Mouse (Mus musculus): ENCODE measurements around the gene Psmc1. TPM values are rescaled to one million over a fixed set of nuclear protein-coding genes. Genes with fewer than 3 reads are reported as not detected.

The Psmc1 gene
- 302 and 304 TPM in 2 replicates for polyA plus RNA-seq (2015; fragmentation: Nextera tagmentation; extraction: Ambion mirVana)

- peak; percentile 80 for ATAC-seq (replicated peaks; ENCODE audit: low FRiP score)
- Histone ChIP-seq H3K4me1 (peaks cover 26% of the 10 kb centered on the region), H3K9me3 (replicated peaks) (no peaks in the 10 kb centered on the region), H3K4me3 (replicated peaks) (peak within 1 kb of the TSS; percentile 94), H3K27ac (peak within 1 kb of the TSS; percentile 93), H3K4me2 (peak within 1 kb of the TSS; percentile 81), H3K9ac (peak within 1 kb of the TSS; percentile 96), H3K36me3 (peaks cover 32% of the 10 kb centered on the region), H3K27me3 (0 out of 2 replicates have a peak, but pooled peaks cover under 1% of the 10 kb centered on the region)
- WGBS = under 1% methylated on average over 58 of the region's 58 CpGs
Observed at GRCm38 (mm10) chr12:100109986-100110696, at the start of gene Psmc1. Gene Psmc1 (plus strand): TSS chr12:100110154.

- WGBS = 86% methylated on average over 10 of the region's 10 CpGs
- no peak overlapping the region for H3K4me2 ChIP-seq
- no peaks in the 10 kb centered on the region for H3K9me3 ChIP-seq (replicated peaks)
- H3K4me1 ChIP-seq = no peaks in the 10 kb centered on the region
- H3K9ac ChIP-seq = no peak overlapping the region
- H3K36me3 ChIP-seq = no peaks in the 10 kb centered on the region
- H3K27ac ChIP-seq = no peak overlapping the region
- no peaks in the 10 kb centered on the region for H3K27me3 ChIP-seq
- no peak overlapping the region for H3K4me3 ChIP-seq (replicated peaks)
- no peak for ATAC-seq (replicated peaks; ENCODE audit: low FRiP score)
Observed at GRCm38 (mm10) chr12:100061071-100061470, 48.9 kb upstream of the Psmc1 start.

GRCm38 (mm10) chr12:100061826-100062225 lies 48.1 kb upstream of the Psmc1 start:
- H3K4me3 ChIP-seq (replicated peaks) = no peak overlapping the region
- no peak overlapping the region for H3K27ac ChIP-seq
- no peak for ATAC-seq (replicated peaks; ENCODE audit: low FRiP score)
- no peaks in the 10 kb centered on the region for H3K9me3 ChIP-seq (replicated peaks)
- H3K27me3 ChIP-seq = no peaks in the 10 kb centered on the region
- H3K4me1 ChIP-seq = no peaks in the 10 kb centered on the region
- H3K4me2 ChIP-seq = no peak overlapping the region
- no peaks in the 10 kb centered on the region for H3K36me3 ChIP-seq
- H3K9ac ChIP-seq = no peak overlapping the region

- Histone ChIP-seq H3K36me3 (no peaks in the 10 kb centered on the region), H3K27me3 (no peaks in the 10 kb centered on the region), H3K4me3 (replicated peaks) (no peak overlapping the region), H3K9me3 (replicated peaks) (no peaks in the 10 kb centered on the region), H3K4me2 (no peak overlapping the region), H3K4me1 (no peaks in the 10 kb centered on the region), H3K9ac (no peak overlapping the region), H3K27ac (no peak overlapping the region)
- 76% methylated on average over 3 of the region's 3 CpGs for WGBS
- ATAC-seq (replicated peaks; ENCODE audit: low FRiP score) = no peak
Observed at GRCm38 (mm10) chr12:100062584-100062983, 47.4 kb upstream of the Psmc1 start.

GRCm38 (mm10) chr12:100065109-100065508 lies 44.8 kb upstream of the Psmc1 start:
- Histone ChIP-seq H3K9ac (no peak overlapping the region), H3K4me3 (replicated peaks) (no peak overlapping the region), H3K27ac (no peak overlapping the region), H3K4me1 (no peaks in the 10 kb centered on the region), H3K36me3 (no peaks in the 10 kb centered on the region), H3K27me3 (no peaks in the 10 kb centered on the region), H3K4me2 (no peak overlapping the region), H3K9me3 (replicated peaks) (no peaks in the 10 kb centered on the region)
- no peak for ATAC-seq (replicated peaks; ENCODE audit: low FRiP score)
- WGBS = 79% methylated on average over 3 of the region's 3 CpGs

- Histone ChIP-seq H3K4me1 (no peaks in the 10 kb centered on the region), H3K36me3 (no peaks in the 10 kb centered on the region), H3K27ac (no peak overlapping the region), H3K9me3 (replicated peaks) (no peaks in the 10 kb centered on the region), H3K4me2 (no peak overlapping the region), H3K27me3 (no peaks in the 10 kb centered on the region), H3K4me3 (replicated peaks) (no peak overlapping the region), H3K9ac (no peak overlapping the region)
- no peak for ATAC-seq (replicated peaks; ENCODE audit: low FRiP score)
- WGBS = 89% methylated on average over 5 of the region's 5 CpGs
Observed at GRCm38 (mm10) chr12:100067477-100067876, 42.5 kb upstream of the Psmc1 start.

- H3K9ac ChIP-seq = no peak overlapping the region
- no peaks in the 10 kb centered on the region for H3K4me1 ChIP-seq
- H3K4me2 ChIP-seq = no peak overlapping the region
- no peak for ATAC-seq (replicated peaks; ENCODE audit: low FRiP score)
- no peaks in the 10 kb centered on the region for H3K27me3 ChIP-seq
- 68% methylated on average over 4 of the region's 4 CpGs for WGBS
- no peaks in the 10 kb centered on the region for H3K9me3 ChIP-seq (replicated peaks)
- H3K27ac ChIP-seq = no peak overlapping the region
- H3K36me3 ChIP-seq = no peaks in the 10 kb centered on the region
- H3K4me3 ChIP-seq (replicated peaks) = no peak overlapping the region
Observed at GRCm38 (mm10) chr12:100073201-100073672, 36.7 kb upstream of the Psmc1 start.

- no peak for ATAC-seq (replicated peaks; ENCODE audit: low FRiP score)
- H3K36me3 ChIP-seq = no peaks in the 10 kb centered on the region
- no peak overlapping the region for H3K4me3 ChIP-seq (replicated peaks)
- H3K27ac ChIP-seq = no peak overlapping the region
- no peaks in the 10 kb centered on the region for H3K4me1 ChIP-seq
- H3K9me3 ChIP-seq (replicated peaks) = no peaks in the 10 kb centered on the region
- no peak overlapping the region for H3K4me2 ChIP-seq
- 63% methylated on average over 4 of the region's 4 CpGs for WGBS
- H3K9ac ChIP-seq = no peak overlapping the region
- no peaks in the 10 kb centered on the region for H3K27me3 ChIP-seq
Observed at GRCm38 (mm10) chr12:100075715-100076114, 34.2 kb upstream of the Psmc1 start.

- Histone ChIP-seq H3K4me1 (peaks cover 9% of the 10 kb centered on the region), H3K36me3 (no peaks in the 10 kb centered on the region), H3K9ac (no peak overlapping the region), H3K27me3 (no peaks in the 10 kb centered on the region), H3K4me2 (no peak overlapping the region), H3K27ac (no peak overlapping the region), H3K9me3 (replicated peaks) (no peaks in the 10 kb centered on the region), H3K4me3 (replicated peaks) (no peak overlapping the region)
- ATAC-seq (replicated peaks; ENCODE audit: low FRiP score) = no peak
- 73% methylated on average over 8 of the region's 8 CpGs for WGBS
Observed at GRCm38 (mm10) chr12:100079636-100080286, 30.2 kb upstream of the Psmc1 start.

GRCm38 (mm10) chr12:100088026-100088425 lies 21.9 kb upstream of the Psmc1 start:
- H3K27ac ChIP-seq = no peak overlapping the region
- ATAC-seq (replicated peaks; ENCODE audit: low FRiP score) = no peak

GRCm38 (mm10) chr12:100089265-100089664 lies 20.7 kb upstream of the Psmc1 start:
- Histone ChIP-seq H3K27ac (no peak overlapping the region), H3K9me3 (replicated peaks) (no peaks in the 10 kb centered on the region), H3K4me1 (peaks cover 5% of the 10 kb centered on the region), H3K9ac (no peak overlapping the region), H3K4me2 (no peak overlapping the region), H3K4me3 (replicated peaks) (no peak overlapping the region), H3K27me3 (no peaks in the 10 kb centered on the region), H3K36me3 (no peaks in the 10 kb centered on the region)
- no peak for ATAC-seq (replicated peaks; ENCODE audit: low FRiP score)
- 85% methylated on average over 5 of the region's 5 CpGs for WGBS

More at GRCm38 (mm10) chr12:100088026-100088425, 21.9 kb upstream of the Psmc1 start:
- Histone ChIP-seq H3K4me2 (no peak overlapping the region), H3K4me1 (peaks cover 12% of the 10 kb centered on the region), H3K27me3 (no peaks in the 10 kb centered on the region), H3K36me3 (no peaks in the 10 kb centered on the region), H3K4me3 (replicated peaks) (no peak overlapping the region), H3K9me3 (replicated peaks) (no peaks in the 10 kb centered on the region), H3K9ac (no peak overlapping the region)
- WGBS = 77% methylated on average over 3 of the region's 3 CpGs

GRCm38 (mm10) chr12:100090750-100091149 lies 19.2 kb upstream of the Psmc1 start:
- no peak for ATAC-seq (replicated peaks; ENCODE audit: low FRiP score)
- Histone ChIP-seq H3K9me3 (replicated peaks) (no peaks in the 10 kb centered on the region), H3K9ac (no peak overlapping the region), H3K4me1 (no peaks in the 10 kb centered on the region), H3K27ac (no peak overlapping the region), H3K36me3 (no peaks in the 10 kb centered on the region), H3K4me2 (no peak overlapping the region), H3K27me3 (no peaks in the 10 kb centered on the region), H3K4me3 (replicated peaks) (no peak overlapping the region)
- 91% methylated on average over 4 of the region's 4 CpGs for WGBS

Measured in kidney, embryonic 15.5 days (tissue).